Mouse (Mus musculus) hindbrain, embryonic 15.5 days (tissue): ENCODE results near the gene Alg14. TPM values are rescaled to one million over a fixed set of nuclear protein-coding genes. Genes with fewer than 3 reads are reported as not detected.

ENCODE experiments used
- ATAC-seq: fragments of 200-750 bp; cut with Nextera tagmentation; 2 replicates; pipeline ENCODE4 v1.8.0; 2017; ENCODE audit warnings: low read depth, moderate number of reproducible peaks, moderate TSS enrichment; ENCODE audit not compliant: low FRiP score
- H3K27ac ChIP-seq: fragments of 300-500 bp; sonication (generic); replicated peaks from 2 replicates; pipeline ENCODE4 v1.5.1; 2015; ENCODE audit warnings: mild to moderate bottlenecking, inconsistent platforms
- H3K27me3 ChIP-seq: fragments of 300-500 bp; sonication (generic); 2 replicates; pipeline ENCODE4 v1.6.1; 2015; ENCODE audit warnings: control low read depth, inconsistent platforms
- H3K36me3 ChIP-seq: fragments of 300-500 bp; sonication (generic); 2 replicates; pipeline ENCODE4 v1.6.1; 2015; ENCODE audit warnings: control low read depth, inconsistent platforms
- H3K4me1 ChIP-seq: fragments of 300-500 bp; sonication (generic); replicated peaks from 2 replicates; pipeline ENCODE4 v1.6.1; 2015; ENCODE audit warnings: control low read depth, inconsistent platforms
- H3K4me2 ChIP-seq: fragments of 300-500 bp; sonication (generic); 2 replicates; pipeline ENCODE4 v1.6.1; 2015; ENCODE audit warnings: moderate library complexity, mild to moderate bottlenecking, inconsistent platforms
- H3K4me3 ChIP-seq: fragments of 300-500 bp; sonication (generic); 2 replicates; pipeline ENCODE4 v1.5.1; 2015; ENCODE audit warnings: mild to moderate bottlenecking, inconsistent platforms
- H3K9ac ChIP-seq: fragments of 300-500 bp; sonication (generic); 2 replicates; pipeline ENCODE4 v1.6.1; 2015; ENCODE audit warnings: inconsistent platforms
- H3K9me3 ChIP-seq: fragments of 300-500 bp; sonication (generic); 2 replicates; pipeline ENCODE4 v1.6.1; 2016; ENCODE audit warnings: control low read depth, inconsistent platforms
- WGBS: fragments of 180-500 bp; shearing (Covaris S2); methylation state at CpG from one replicate; pipeline ENCODE4 v1.1.7; 2015; 5-methylcytosine and 5-hydroxymethylcytosine counted together
- polyA plus RNA-seq: library from polyadenylated mRNA; unstranded; fragments of >200 nt; fragmentation: Nextera tagmentation; extraction: Ambion mirVana; gene quantifications from 2 replicates; pipeline ENCODE4 v1.2.1, GENCODE M21; 2015

The Alg14 gene
- polyA plus RNA-seq, 1 experiment from 2014 or later = 34.6 TPM

GRCm38 (mm10) chr3:121357030-121357429 is 65.5 kb downstream of the Alg14 start:
- Histone ChIP-seq H3K36me3 (no peaks in the 10 kb centered on the region), H3K27ac (no peak overlapping the region), H3K27me3 (no peaks in the 10 kb centered on the region), H3K4me2 (no peak overlapping the region), H3K9ac (no peak overlapping the region), H3K4me1 (no peaks in the 10 kb centered on the region), H3K4me3 (no peak overlapping the region), H3K9me3 (no peaks in the 10 kb centered on the region)
- 57% methylated on average over 3 of the region's 3 CpGs for WGBS
- ATAC-seq = no peak

GRCm38 (mm10) chr3:121358285-121358684 is 66.7 kb downstream of the Alg14 start:
- ATAC-seq = no peak
- Histone ChIP-seq H3K27me3 (no peaks in the 10 kb centered on the region), H3K4me2 (no peak overlapping the region), H3K9me3 (no peaks in the 10 kb centered on the region), H3K9ac (no peak overlapping the region), H3K4me3 (no peak overlapping the region), H3K27ac (no peak overlapping the region), H3K36me3 (no peaks in the 10 kb centered on the region), H3K4me1 (no peaks in the 10 kb centered on the region)
- 70% methylated on average over 2 of the region's 2 CpGs for WGBS

GRCm38 (mm10) chr3:121358850-121359249 is 67.3 kb downstream of the Alg14 start:
- 83% methylated on average over 6 of the region's 6 CpGs for WGBS
- Histone ChIP-seq H3K27ac (no peak overlapping the region), H3K36me3 (no peaks in the 10 kb centered on the region), H3K4me2 (no peak overlapping the region), H3K4me3 (no peak overlapping the region), H3K9ac (no peak overlapping the region), H3K4me1 (no peaks in the 10 kb centered on the region), H3K27me3 (no peaks in the 10 kb centered on the region), H3K9me3 (no peaks in the 10 kb centered on the region)
- no peak for ATAC-seq

GRCm38 (mm10) chr3:121359272-121359671 is 67.7 kb downstream of the Alg14 start:
- Histone ChIP-seq H3K27me3 (no peaks in the 10 kb centered on the region), H3K9me3 (no peaks in the 10 kb centered on the region), H3K36me3 (no peaks in the 10 kb centered on the region), H3K4me3 (no peak overlapping the region), H3K4me2 (no peak overlapping the region), H3K27ac (no peak overlapping the region), H3K4me1 (no peaks in the 10 kb centered on the region), H3K9ac (no peak overlapping the region)
- 79% methylated on average over 7 of the region's 7 CpGs for WGBS
- ATAC-seq = no peak

- 39% methylated on average over 1 of the region's 1 CpGs for WGBS
Measured at GRCm38 (mm10) chr3:121362002-121362401, 70.4 kb downstream of the Alg14 start.

GRCm38 (mm10) chr3:121364388-121364787 is 72.8 kb downstream of the Alg14 start:
- Histone ChIP-seq H3K27me3 (no peaks in the 10 kb centered on the region), H3K4me3 (no peak overlapping the region), H3K4me2 (no peak overlapping the region), H3K9me3 (no peaks in the 10 kb centered on the region), H3K9ac (no peak overlapping the region), H3K36me3 (no peaks in the 10 kb centered on the region), H3K4me1 (no peaks in the 10 kb centered on the region), H3K27ac (no peak overlapping the region)
- 81% methylated on average over 4 of the region's 4 CpGs for WGBS
- no peak for ATAC-seq

More at GRCm38 (mm10) chr3:121362002-121362401, 70.4 kb downstream of the Alg14 start:
- H3K27ac ChIP-seq = no peak overlapping the region
- H3K27me3 ChIP-seq = no peaks in the 10 kb centered on the region
- H3K4me3 ChIP-seq = no peak overlapping the region
- ATAC-seq = no peak
- H3K4me1 ChIP-seq = no peaks in the 10 kb centered on the region
- no peak overlapping the region for H3K4me2 ChIP-seq
- no peak overlapping the region for H3K9ac ChIP-seq
- no peaks in the 10 kb centered on the region for H3K36me3 ChIP-seq
- no peaks in the 10 kb centered on the region for H3K9me3 ChIP-seq

- Histone ChIP-seq H3K4me3 (no peak overlapping the region), H3K27me3 (no peaks in the 10 kb centered on the region), H3K9ac (no peak overlapping the region), H3K4me2 (no peak overlapping the region), H3K36me3 (no peaks in the 10 kb centered on the region), H3K27ac (no peak overlapping the region), H3K4me1 (no peaks in the 10 kb centered on the region), H3K9me3 (no peaks in the 10 kb centered on the region)
- no peak for ATAC-seq
- WGBS = 86% methylated on average over 8 of the region's 8 CpGs
Measured at GRCm38 (mm10) chr3:121365131-121365530, 73.6 kb downstream of the Alg14 start.

GRCm38 (mm10) chr3:121368616-121369015 is 77.0 kb downstream of the Alg14 start:
- Histone ChIP-seq H3K27ac (no peak overlapping the region), H3K9ac (no peak overlapping the region), H3K4me1 (no peaks in the 10 kb centered on the region), H3K4me2 (no peak overlapping the region), H3K36me3 (no peaks in the 10 kb centered on the region), H3K9me3 (no peaks in the 10 kb centered on the region), H3K4me3 (no peak overlapping the region), H3K27me3 (no peaks in the 10 kb centered on the region)
- ATAC-seq = no peak
- 90% methylated on average over 4 of the region's 4 CpGs for WGBS

GRCm38 (mm10) chr3:121369517-121369916 is 77.9 kb downstream of the Alg14 start:
- H3K4me1 ChIP-seq = no peaks in the 10 kb centered on the region
- no peaks in the 10 kb centered on the region for H3K27me3 ChIP-seq
- 85% methylated on average over 6 of the region's 6 CpGs for WGBS
- no peak overlapping the region for H3K27ac ChIP-seq
- H3K4me2 ChIP-seq = no peak overlapping the region
- no peak overlapping the region for H3K4me3 ChIP-seq
- ATAC-seq = no peak
- H3K36me3 ChIP-seq = no peaks in the 10 kb centered on the region
- H3K9me3 ChIP-seq = no peaks in the 10 kb centered on the region
- no peak overlapping the region for H3K9ac ChIP-seq

- Histone ChIP-seq H3K27ac (no peak overlapping the region), H3K9me3 (no peaks in the 10 kb centered on the region), H3K4me3 (no peak overlapping the region), H3K9ac (no peak overlapping the region), H3K4me2 (no peak overlapping the region), H3K36me3 (no peaks in the 10 kb centered on the region), H3K4me1 (no peaks in the 10 kb centered on the region), H3K27me3 (no peaks in the 10 kb centered on the region)
- 85% methylated on average over 13 of the region's 13 CpGs for WGBS
- no peak for ATAC-seq
Measured at GRCm38 (mm10) chr3:121370301-121370700, 78.7 kb downstream of the Alg14 start.

- Histone ChIP-seq H3K4me2 (no peak overlapping the region), H3K9ac (no peak overlapping the region), H3K36me3 (no peaks in the 10 kb centered on the region), H3K4me1 (no peaks in the 10 kb centered on the region), H3K27ac (no peak overlapping the region; the same call in 1 of the 2 replicates), H3K9me3 (no peaks in the 10 kb centered on the region), H3K27me3 (no peaks in the 10 kb centered on the region), H3K4me3 (no peak overlapping the region)
- 52% methylated on average over 12 of the region's 12 CpGs for WGBS
- ATAC-seq = no peak
Measured at GRCm38 (mm10) chr3:121370830-121371526, 79.4 kb downstream of the Alg14 start.

- H3K9ac ChIP-seq = no peak overlapping the region
- no peak overlapping the region for H3K27ac ChIP-seq
- no peaks in the 10 kb centered on the region for H3K27me3 ChIP-seq
- no peak overlapping the region for H3K4me2 ChIP-seq
- no peaks in the 10 kb centered on the region for H3K4me1 ChIP-seq
- no peaks in the 10 kb centered on the region for H3K9me3 ChIP-seq
- no peaks in the 10 kb centered on the region for H3K36me3 ChIP-seq
- no peak for ATAC-seq
- no peak overlapping the region for H3K4me3 ChIP-seq
- 87% methylated on average over 8 of the region's 8 CpGs for WGBS
Measured at GRCm38 (mm10) chr3:121371527-121372220, 80.1 kb downstream of the Alg14 start.
